Mouse (Mus musculus) right cerebral cortex, postnatal 4 days (tissue): Measurements from ENCODE around the gene L3hypdh.

Experiments
- DNase-seq: peaks from one replicate; pipeline ENCODE4 v3.0.0-alpha.2; 2022

L3hypdh gene

DNA sequence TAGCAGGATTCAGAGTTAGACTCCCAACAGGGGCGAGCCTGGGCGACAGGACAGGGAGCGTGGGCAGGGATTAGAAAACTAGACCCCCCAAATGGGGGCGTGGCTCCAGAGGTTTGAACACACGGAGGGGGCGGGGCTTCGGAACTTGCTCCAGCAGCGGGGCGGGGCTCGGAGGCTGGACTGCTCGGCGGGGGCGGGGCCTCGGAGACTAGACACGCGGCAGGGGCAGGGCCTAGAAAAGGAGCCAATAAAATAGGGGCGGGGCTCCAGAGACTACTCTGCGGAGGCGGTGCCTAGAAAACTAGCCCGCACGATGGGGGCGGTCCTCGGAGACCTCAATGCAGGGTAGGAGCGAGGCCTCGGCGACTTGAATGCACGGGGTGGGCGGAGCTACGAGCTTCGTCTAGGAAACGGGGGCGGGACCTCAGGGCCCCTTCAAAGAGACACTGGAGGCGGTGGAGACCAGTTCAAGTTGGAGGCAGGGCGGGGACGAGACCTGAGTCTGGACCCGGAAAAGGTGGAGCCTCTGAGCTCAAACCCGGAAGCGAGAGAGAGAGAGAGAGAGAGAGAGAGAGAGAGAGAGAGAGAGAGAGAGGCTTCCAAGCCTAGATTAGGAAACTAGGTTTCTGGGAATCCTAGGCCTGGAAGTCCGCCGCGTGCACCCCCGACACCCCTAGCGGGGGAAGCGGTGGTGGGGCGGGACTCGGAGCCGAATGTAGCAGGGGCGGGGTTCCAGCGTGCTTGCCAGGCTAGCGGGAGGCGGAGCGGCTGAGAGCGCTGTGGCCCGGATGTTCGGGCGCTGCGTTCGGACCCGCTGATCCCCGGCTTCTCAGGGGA is at the start of gene L3hypdh, which contains the start of gene Jkamp:
L3hypdh (minus strand) TSS at position 111 of the 837 bp plus-strand sequence.
Jkamp (plus strand) TSS at position 261 of the 837 bp plus-strand sequence.
- DNase-seq = peak; percentile 99

GRCm38 (mm10) chr12:72129203-72129602 is 44.0 kb upstream of the L3hypdh start:
- no peak for DNase-seq

DNA sequence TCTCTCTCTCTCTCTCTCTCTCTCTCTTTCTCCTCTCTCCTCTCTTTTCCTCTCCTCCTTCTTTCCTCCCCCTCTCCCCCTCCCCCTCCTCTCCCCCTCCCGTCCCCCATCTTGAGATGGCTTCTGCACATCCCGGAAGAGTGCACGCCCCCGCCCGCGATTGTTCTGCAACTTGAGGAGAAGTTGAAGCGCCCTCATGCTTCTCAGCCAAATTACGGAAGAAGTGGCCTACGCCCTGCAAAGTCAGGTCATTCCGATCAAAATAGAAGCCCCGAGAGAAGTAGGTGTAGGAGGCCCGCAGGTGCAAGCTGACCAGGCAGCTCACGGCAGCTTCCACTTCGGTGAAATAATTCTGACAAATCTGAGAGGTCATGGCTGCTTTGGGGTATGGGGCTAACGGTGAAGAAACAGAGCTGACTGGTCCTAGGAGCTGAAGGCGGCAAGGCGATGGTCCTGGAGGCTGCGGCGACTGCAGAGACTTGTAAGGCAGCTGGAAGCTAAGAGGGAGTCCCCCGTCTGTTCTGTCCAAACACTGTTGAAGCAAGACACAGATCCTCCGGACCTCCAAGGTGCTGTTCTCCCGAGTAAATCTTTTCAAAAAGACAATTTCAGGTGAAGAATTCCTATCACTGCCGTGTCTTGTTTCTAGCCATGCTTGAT is 30.6 kb upstream of the L3hypdh start:
- no peak for DNase-seq

- no peak for DNase-seq
Observed at GRCm38 (mm10) chr12:72115126-72115525, 29.9 kb upstream of the L3hypdh start.

DNA sequence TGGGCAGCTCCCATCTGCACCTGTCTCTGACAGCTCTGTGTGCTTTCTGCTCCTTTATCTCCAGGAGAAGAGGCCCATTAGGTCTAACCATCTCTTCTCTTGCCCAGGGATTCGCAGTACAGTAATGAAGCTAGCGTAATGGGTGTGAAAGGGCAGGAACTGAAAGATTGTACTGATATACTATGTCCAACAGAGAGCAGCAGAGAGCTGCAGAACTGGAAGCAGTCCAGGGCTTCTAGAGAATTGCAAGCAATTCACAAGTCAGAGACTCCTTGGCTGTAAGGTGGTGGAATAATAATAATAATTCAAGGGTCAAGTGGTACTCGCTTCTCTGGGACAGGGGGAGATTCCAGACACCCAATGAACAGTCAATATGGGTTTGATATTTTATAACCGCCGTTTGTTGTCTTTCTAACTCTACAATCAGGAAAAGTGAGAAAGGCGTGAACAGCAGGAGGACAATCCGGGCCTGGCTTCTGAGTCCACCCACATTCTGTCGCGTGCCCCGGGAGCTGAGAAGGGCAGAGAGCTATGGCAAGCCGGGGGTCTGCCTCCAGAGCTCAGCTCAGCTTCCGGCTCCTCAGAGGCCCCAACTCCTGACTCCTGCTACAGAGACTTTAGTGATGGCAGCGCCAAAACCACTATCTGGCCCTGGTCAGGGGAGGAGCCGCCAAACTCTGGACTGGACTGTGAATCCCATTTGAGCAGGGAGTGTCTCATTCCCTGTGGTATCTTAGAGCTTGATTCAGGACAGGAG is 19.5 kb upstream of the L3hypdh start:
- peak; percentile 60 for DNase-seq

- no peak for DNase-seq
Observed at GRCm38 (mm10) chr12:72104027-72104426, 18.8 kb upstream of the L3hypdh start.

DNA sequence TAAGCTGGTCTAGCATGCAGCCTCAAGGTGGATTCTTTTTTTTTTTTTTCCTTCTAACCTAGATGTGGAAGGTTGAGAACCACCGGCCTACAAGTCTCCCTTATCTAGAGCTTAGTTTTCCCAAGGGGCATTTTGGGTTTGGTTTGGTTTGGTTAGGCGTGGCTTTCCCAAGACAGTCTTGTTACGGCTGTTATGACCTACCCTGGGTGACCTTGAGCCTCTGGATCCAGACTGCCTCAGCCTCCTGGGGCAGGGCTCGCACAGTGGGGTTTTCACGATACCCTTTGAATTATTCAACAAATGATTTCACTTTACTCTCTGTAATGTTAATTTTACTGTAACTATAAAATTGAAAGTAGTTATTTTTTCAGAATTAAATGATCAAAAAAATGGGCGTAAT is 17.5 kb upstream of the L3hypdh start:
- DNase-seq = no peak

GRCm38 (mm10) chr12:72096966-72097365 is 11.7 kb upstream of the L3hypdh start:
- no peak for DNase-seq

DNA sequence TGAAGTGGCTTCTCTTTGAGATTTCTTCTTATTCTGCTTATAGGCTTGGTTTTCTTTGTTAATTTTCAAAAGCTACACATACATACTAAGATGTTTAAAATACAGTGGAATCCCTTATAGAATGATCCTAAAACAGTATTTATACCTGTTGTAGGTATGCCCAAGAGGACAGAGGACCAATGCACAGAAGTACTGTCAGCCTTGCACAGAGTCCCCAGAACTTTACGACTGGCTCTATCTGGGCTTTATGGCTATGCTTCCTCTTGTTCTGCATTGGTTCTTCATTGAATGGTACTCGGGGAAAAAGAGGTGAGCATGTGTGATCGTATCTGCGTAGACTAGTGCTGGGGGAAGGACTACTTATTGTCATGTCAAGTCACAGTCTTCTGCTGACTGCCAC is 4.6 kb upstream of the L3hypdh start:
- DNase-seq = no peak

- DNase-seq = no peak
Observed at GRCm38 (mm10) chr12:72086166-72086825, 1.1 kb upstream of the L3hypdh start.

- DNase-seq = no peak
Observed at GRCm38 (mm10) chr12:72085024-72085328, 263 bp downstream of the L3hypdh start.

DNA sequence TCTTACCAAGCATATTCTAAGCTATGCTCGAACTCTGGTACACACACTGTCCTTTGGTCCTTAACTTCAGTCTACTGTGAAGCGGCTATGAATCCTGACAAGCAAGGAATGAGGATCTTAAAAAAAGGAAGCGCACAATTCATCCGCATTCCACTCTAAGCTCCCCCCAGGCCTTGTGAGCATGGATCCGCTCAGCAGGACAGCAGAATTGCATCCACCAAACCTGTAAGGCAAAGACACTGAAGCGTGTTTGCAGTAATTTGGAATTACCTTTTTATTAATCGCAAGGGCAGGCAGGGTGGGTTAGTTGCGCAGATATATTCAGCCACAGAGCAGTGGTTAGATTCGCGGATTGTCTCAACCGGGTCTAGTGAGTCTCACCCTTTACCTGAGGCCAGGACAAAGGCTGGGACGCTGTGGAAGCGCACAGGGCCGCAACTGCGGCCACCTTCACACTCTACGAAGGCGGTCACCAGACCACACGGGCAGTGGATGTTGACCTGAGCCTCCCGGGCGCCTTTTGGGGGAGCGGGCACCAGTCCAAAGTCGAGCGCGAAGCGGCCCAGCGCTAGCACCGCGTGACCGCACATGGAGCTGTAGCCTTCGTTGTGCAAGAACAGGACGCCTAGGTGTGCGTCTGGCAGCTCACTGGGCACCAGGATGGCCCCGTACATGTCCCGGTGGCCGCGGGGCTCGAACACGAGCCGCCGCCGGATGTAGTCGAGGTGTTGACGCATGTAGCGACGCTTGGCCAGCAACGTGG is 797 bp downstream of the L3hypdh start:
- DNase-seq = peak; percentile 57

- DNase-seq = no peak
Observed at GRCm38 (mm10) chr12:72083265-72083664, 2.0 kb downstream of the L3hypdh start.

DNA sequence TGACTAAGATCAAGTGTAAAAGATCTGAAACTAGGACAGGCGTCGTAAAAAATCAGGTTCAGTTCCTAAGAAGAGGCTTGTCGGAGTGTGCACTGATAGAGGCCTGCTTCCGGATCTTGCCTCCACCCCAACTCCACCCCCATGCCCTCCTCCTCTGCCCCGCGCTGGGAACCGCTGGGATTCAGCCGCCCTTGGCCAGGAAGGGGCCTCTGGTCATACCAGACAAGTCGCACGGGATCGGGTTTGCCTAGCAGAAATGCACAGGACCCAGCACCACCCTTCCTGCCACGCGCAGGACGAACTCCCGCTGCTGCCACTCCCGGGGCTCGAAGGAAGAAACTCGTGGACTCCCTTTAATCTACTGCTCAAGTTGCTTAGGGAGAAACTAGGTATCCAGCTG is 2.9 kb downstream of the L3hypdh start:
- DNase-seq = no peak

DNA sequence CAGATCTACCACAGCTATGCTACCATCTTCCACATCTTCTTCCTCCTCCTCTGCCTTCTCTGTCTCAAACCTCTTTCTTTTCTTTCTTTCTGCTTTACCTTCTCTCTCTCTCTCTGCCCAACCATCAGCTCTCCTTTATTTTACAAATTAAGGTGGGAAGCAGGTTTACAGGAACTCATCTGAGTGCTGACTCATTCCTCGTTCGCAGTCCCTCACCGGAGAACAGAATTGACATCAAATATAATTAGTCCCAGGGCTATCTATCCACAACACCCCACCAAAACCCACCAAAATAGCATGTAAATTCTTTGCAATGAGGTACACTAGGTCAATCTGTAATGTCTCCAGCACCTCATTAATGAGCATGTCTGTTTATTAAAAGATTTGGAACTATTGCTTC is 3.3 kb downstream of the L3hypdh start:
- DNase-seq = no peak

DNA sequence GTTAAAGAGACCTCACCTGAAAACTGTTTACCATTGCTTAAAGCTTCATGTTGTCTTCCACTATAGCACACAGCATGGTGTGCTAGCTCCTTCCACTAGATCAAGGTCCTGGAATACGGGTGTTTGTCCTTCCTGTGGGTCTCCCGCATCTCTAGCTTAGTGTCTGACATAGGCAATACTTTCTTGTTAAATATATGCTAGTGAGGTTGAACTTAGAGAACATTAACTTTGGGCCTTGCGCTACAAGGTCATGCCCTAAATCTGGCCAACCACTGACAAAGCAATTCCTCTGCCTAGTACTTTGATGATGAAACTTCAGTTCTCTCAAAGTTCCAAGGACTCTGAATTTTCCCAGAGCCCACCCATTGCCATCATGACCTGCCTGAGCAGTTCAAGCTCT is 7.0 kb downstream of the L3hypdh start:
- DNase-seq = no peak

GRCm38 (mm10) chr12:72070327-72071269 is 14.6 kb downstream of the L3hypdh start, which contains the start of gene Gpr135:
Gene Gpr135 (minus strand): TSS chr12:72071125.
- DNase-seq = peak; percentile 87

- no peak for DNase-seq
Observed at GRCm38 (mm10) chr12:72069626-72070326, 15.5 kb downstream of the L3hypdh start.

DNA sequence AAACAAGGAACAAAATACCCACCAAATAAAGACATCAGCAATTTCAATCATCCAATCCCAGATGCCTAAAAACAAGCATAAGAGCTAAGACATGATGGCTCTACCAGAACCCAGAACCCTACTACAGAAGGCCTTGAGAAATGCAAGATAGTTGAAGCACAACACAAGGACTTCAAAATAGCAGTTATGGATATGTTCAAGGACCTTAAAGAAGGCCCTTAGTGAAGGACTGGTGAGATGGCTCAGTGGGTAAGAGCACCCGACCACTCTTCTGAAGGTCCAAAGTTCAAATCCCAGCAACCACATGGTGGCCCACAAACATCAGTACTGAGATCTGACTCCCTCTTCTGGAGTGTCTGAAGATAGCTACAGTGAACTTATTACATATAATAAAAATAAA is 27.5 kb downstream of the L3hypdh start:
- no peak for DNase-seq

GRCm38 (mm10) chr12:72053851-72054250 is 31.4 kb downstream of the L3hypdh start:
- no peak for DNase-seq
